Mouse (Mus musculus): ENCODE results near the gene Rps8. TPM values are rescaled to one million over a fixed set of nuclear protein-coding genes. Genes with fewer than 3 reads are reported as not detected.
A peak's percentile ranks its signal among the peaks of the same experiment; 100 is the strongest.
"Not testable (repeated sequence)": the region's sequence is repeated elsewhere in the genome, so short reads cannot be mapped to it uniquely, and the experiment has no call there.

Gene Rps8
- 100 to 1,000 TPM; 448 to 449 TPM for total RNA-seq (2021)
- long read RNA-seq, experiment 1, transcript Rps8-201 (6 exons, 860 nt): major isoform, 70 of 91 reads
- long read RNA-seq, experiment 1, partial matches to known transcripts: 13 of 91 reads
- long read RNA-seq, experiment 1, other reads (novel, unspliced or antisense): 8 of 91 reads
- long read RNA-seq, experiment 2, transcript Rps8-201 (6 exons, 860 nt): major isoform, 62 of 78 reads
- long read RNA-seq, experiment 2, partial matches to known transcripts: 10 of 78 reads
- long read RNA-seq, experiment 2, other reads (novel, unspliced or antisense): 6 of 78 reads

DNA sequence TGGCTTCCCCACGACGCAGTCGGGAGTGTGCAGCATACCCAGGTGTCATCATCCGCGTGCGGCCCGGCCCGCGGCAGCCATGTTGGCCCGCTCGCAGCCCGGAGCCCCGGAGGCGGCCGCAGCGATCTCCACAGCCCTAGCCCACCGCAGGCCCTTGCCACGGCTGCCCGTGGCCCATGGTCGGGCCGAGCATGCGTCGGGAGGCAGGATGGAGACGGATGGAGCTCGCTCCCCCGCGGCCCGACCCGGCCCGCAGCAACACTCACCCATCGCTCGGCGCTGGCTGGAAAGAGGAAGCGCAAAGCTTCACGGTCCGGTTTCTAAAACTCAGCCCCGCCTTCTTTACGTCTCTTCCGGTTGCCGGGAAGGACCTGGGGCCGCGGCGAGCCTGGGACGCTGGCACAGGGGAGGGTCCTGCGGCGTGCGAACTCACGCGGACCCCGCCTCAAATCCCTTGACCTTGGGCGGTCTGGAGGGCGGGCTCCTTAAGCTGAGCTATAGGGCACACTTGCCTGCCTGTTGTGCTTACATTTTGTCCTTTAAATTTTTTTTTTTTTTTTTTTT, at the start of gene Rps8:
Gene Rps8, minus strand, starts transcription at position 452 of the 564 bp plus-strand sequence.
- intact Hi-C loops (cut with DNase I): loop anchor here (5.0 kb wide), 1 partner anchor 61 kb away; no protein-coding TSS in a partner anchor
- DNase-seq (ENCODE audit: low spot score in 2 of 2): peak; percentile 76 to 86

DNA sequence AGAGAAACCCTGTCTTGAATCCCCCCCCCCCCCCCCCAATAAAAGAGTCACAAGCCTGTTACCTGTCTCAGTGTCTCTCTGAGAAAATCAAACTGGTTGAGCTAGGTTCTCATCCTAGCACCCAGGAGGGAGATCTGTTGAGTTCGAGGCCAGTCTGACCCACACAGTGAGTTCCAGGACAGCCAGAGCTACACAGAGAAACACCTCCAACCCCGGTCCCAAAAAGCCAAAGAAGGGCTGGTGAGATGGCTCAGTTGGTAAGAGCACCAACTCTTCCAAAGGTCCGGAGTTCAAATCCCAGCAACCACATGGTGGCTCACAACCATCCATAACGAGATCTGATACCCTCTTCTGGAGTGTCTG, 46.9 kb upstream of the Rps8 start:
- intact Hi-C loops (cut with DNase I): no loop called here
- DNase-seq (ENCODE audit: low spot score in 2 of 2): no peak

DNA sequence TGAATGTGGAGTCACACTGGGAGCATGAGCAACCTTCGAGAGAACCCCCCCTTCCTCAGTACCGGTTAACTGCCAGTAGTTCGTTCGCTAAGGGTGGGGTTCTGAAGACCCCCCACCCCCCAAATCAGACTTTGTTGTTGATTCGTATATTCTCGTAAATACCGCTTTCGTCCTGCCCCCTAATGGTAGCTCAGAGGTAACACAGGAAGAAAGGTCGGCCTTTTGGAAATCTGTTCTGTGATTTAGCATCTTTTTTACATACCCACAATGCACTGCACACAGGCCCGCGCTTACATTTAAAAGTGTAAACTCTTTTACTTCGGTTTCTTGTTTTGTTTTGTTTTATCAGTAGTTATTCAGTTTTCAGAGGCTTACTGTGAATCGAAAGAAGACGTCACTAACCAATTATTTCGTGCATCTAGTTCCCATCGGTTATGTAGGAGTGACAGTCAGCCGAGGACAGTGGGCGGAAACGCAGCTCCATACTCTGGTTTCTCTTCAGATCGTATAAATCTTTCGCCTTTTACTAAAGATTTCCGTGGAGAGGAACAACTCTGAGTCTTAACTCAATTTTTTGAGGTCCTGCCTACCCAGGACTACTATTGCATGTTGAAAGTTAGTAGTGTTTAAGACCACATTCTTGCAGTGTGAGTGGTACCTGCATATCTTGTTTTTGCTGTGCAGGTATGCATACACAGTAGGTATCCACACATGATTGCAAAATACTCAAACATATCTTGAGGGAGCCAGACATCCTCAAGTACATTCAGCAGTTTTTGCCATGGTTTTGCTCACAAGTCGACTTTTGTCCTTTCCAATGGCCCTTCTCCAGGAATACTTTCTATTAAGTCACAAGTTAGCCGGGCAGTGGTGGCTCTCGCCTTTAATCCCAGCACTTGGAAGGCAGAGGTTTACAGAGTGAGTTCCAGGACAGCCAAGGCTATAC, 46.3 kb upstream of the Rps8 start:
- peak; percentile 28 to 67 for DNase-seq (ENCODE audit: low spot score in 2 of 2)
- intact Hi-C loops (cut with DNase I): no loop called here

DNA sequence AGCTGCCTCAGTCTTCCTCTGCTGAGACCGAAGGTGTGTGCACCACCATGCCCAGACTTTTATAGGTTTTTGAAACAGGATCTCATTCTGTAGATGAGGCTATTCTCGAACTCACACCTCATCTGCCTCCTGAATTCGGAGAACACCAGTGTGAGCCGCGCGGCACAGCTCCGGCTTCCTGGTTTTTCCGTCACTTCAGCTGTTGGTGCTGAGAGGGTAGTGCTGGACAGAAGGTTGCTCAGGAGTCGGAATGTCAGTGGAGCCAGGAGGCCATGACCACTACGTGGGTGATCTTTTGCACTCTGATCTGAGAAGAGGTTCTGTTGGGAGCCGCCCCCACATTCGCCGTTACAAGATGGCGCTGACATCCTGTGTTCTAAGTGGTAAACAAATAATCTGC, 35.8 kb upstream of the Rps8 start:
- no peak for DNase-seq (ENCODE audit: low spot score in 2 of 2)
- intact Hi-C loops (cut with DNase I): no loop called here

DNA sequence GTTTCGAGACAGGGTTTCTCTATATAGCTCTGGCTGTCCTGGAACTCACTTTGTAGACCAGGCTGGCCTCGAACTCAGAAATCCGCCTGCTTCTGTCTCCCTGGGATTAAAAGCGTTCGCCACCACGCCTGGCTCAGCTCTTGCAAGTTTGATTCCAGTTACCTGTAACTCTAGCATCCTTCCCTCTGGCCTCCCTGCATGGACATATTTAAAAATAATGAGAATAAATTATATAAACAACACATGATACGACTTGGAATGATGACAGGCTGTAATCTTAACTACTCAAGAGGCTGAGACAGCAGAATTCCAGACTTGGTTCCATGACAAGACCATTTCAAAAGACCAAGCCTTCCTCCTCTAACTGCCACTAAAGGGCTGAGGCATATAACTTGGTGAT, 34.6 kb upstream of the Rps8 start:
- DNase-seq (ENCODE audit: low spot score in 2 of 2): no peak
- intact Hi-C loops (cut with DNase I): no loop called here

DNA sequence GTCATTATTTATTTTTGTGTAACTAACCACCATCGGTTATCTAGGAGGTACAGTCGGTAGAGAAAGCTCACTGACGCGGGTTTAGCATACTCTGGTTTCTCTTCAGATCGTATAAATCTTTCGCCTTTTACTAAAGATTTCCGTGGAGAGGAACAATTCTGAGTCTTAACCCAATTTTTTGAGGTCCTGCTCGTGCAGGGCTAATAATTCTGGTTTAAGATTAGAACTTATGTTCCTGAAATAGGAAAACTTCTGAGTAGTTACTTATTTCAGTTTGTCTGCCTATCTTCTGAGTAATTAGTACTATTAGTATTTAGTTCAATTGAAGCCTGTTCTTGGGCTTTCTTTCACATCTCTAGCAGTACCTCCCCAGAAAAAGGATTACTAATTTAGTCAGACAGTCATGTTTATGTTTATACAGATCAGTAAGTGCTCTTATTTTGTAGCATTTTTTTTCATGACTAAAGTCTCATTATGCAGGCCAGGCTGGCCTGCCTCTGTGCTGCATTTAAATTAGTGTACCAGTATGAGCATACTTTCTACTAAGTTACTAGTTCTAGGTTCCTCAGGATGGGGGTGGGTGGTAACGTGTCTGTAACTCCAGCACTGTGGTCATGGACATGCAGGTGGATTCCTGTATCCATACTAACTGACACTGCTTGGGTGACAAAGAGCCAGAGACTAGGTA, 34.0 kb upstream of the Rps8 start:
- DNase-seq (ENCODE audit: low spot score in 2 of 2): peak; percentile 31 to 73
- intact Hi-C loops (cut with DNase I): no loop called here

DNA sequence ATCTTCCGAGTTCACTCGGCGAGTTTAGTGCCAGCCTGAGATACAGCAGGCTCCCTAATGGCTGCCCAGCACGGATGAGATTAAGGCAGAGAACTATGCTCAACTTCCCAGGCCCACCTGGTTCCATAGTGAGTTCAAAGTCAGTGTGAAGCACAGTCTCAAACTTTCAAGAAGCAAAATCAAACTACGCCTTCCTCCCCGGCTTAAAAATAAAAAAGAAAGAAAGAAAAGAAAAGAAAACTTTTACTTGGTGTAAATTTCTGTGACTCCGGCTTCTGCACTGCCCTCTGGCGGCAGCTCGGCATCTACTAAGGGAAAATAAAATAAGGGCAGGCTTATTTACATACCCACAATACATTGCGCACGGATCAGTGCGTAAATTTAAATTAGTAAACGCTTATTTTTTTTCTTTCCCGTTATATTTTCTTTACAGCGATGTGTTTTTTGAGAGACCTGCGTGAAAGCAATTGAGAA, 33.4 kb upstream of the Rps8 start:
- intact Hi-C loops (cut with DNase I): no loop called here
- DNase-seq (ENCODE audit: low spot score in 2 of 2): peak; percentile 88 to 93

DNA sequence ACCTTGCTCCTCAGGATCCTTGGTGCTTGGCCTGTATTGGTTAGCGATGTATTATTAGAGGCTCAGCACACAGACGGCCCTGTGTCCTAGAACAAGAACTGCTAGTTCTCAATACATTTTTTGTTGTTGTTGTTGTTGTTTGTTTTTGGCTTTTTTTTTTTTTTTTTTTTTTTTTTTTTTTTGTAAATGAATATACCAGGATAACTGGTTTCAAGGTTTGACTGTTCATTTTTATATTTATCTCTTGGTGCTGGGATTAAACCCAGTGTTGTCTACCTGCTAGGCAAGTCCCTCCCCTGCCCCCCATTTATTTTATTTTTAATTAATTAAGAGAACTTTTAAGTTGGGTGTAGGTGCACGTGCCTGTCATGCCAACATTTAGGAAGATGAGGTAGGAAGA, 32.9 kb upstream of the Rps8 start:
- DNase-seq (ENCODE audit: low spot score in 2 of 2): no peak
- intact Hi-C loops (cut with DNase I): no loop called here

DNA sequence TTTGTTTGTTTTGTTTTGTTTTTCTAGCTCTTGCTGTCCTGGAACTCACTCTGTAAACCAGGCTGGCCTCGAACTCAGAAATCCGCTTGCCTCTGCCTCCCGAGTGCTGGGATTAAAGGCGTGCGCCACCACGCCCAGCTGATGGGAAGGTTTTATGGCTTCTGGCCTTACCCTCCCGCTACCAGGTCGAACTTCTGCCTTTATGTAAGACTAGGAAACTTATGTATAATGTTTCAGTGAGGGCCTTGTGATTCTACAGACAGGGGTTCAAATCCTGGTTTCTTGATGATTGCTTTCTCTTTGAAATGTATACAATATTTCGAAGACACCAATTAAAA, 26.7 kb upstream of the Rps8 start:
- intact Hi-C loops (cut with DNase I); DNase-seq (ENCODE audit: low spot score in 2 of 2): not testable (repeated sequence)

DNA sequence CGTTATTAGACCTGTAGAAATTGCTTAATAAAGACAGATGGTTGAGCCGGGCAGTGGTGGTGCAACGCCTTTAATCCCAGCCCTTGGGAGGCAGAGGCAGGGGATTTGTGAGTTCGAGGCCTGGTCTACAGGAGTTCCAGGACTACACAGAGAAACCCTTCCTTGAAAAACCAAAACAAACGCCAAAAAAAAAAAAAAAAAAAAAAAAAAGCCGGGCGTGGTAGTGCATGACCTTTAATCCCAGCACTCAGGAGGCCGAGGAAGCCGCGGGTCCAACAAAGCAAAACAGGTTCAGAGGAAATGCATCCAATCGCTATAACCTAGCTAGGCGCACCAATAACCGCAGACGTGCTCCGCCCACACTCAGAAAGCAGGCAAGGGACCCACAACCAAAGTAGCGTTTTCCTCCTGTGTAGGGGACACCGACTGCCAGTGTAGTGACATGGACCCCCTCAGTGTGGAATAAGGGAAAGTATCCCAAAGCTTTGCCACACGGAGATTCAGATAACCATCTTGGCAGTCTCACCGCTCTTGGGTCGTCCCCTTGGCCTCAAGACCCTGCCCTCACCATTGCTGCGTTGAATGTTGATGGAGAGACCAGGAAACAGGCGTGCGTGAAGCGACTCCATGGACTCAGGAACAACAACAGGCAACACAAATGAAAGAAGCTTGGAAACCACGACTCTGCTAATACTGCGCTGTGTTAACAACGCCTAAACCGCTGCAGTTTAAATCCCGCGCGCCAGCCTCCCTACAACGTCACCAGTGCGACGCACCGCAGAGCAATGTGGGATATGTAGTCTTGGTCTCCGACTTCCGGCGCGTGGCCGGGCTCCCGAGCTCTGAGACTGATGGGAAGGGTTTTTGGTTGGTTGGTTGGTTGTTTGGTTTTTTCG, 26.1 kb upstream of the Rps8 start, which contains the start of gene Kif2c:
Gene Kif2c, minus strand, starts transcription at position 777 of the 896 bp plus-strand sequence.
- peak; percentile 93 to 94 for DNase-seq (ENCODE audit: low spot score in 2 of 2)
- intact Hi-C loops (cut with DNase I): no loop called here

DNA sequence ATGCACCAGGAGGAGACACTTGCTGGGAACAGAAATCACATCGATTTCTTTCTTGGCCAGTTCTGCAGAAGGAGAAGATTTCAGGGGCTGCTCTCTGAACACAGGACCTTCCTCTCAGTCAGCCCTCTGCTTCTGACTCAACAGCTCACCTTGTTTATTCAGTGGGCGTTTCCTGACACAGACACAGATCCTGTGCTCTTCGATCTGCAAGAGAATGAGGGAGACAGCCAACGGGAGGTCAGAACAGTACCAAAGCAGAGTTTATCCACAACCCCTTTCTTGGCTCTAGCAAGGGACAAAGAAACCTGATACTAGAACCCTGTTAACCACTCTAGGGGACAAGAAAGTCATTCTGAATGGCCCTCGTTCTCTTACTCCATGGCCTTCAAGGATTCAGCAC, 13.9 kb upstream of the Rps8 start:
- intact Hi-C loops (cut with DNase I): no loop called here
- no peak for DNase-seq (ENCODE audit: low spot score in 2 of 2)

DNA sequence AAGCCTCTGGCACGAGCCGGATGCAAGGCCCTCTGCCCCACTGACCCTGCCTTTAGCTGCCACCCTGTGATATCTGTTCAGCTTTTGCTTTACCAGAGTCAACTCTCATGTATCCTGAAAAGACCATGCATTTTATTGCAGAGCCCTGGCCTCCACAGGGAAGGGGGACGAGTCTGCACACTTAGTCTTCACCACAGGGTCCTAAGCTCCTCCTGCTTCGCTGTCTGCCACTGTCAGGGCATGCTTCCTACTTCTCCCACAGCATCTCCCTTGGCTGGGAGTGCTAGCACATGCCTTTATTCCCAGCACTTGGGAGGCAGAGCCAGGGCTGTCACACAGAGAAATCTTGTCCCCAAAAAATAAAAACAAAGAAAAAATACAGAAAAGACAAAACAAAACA, 5.1 kb upstream of the Rps8 start:
- intact Hi-C loops (cut with DNase I): no loop called here
- no peak for DNase-seq (ENCODE audit: low spot score in 2 of 2)

DNA sequence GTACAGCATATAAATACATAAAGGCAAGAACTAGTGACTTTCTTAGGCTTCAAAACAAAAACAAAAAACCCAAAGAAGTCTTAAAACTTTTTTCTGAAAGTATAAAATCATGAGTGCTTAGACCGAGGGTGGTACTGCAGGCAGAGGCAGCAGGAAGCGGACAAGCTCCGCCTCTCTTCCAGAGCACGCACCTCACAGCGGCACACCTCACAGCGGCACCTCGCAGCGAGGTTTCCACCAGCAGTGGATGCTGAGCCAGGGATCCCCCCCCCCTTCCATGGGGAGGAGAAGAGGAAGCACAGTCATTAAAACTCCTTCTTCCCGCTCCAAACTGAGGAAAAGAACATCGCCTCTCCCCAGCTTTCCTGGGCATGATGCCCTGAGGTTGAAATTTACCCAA, 3.6 kb upstream of the Rps8 start:
- DNase-seq (ENCODE audit: low spot score in 2 of 2): no peak
- intact Hi-C loops (cut with DNase I): loop anchor here (5.0 kb wide), 1 partner anchor 58 kb away; no protein-coding TSS in a partner anchor

DNA sequence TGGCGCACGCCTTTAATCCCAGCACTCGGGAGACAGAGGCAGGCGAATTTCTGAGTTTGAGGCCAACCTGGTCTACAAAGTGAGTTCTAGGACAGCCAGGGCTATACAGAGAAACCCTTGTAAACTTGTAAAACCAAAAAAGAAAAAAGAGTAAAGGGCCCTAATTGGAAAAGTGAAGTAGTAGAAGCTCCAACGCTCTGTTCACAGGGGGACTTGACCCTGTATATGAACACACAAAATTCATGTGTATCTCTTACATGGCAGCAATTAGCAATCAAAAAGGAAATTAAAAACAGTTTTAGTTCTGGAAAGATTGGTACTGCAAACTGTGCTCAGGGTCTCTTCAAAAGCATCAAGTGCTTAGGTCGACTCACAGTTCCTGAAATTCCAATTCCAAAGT, 329 bp upstream of the Rps8 start:
- intact Hi-C loops (cut with DNase I): loop anchor here (5.0 kb wide), 1 partner anchor 61 kb away; no protein-coding TSS in a partner anchor
- DNase-seq (ENCODE audit: low spot score in 2 of 2): no peak

DNA sequence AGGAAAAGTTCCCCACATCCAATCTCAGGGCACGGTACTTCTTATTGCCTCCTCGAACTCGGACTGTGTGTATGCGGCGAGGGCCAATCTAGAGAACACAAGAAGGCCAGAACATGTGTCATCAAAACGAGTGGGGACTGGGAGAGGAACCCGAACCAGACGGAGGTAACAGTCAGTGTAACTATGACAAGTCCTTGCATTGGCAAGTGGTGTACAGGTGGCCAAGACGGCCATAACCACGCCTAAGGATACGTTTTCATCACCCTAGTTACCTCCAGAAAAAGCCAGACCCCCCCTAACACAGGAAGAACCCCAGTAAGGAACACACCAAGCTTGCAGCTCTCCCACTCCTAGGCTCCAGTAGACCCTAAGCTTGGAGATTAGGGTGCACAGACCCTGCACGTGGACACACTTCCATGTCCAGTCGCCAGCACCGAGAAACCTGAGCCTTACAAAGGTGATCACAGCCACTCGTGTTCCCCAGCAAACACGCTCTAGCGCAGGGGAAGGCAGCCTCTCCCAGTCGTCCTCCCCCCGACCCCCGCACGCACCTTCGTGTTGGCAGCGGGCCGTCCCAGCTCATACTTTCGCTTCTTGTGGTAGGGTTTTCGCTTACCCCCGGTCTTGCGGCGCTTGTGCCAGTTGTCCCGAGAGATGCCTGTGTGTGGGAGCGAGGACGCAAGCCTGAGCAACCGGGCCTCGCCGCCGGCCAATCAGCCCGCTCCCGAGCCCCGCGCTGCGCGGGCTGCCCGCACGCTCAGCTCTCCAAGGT, 837 bp downstream of the Rps8 start:
- DNase-seq (ENCODE audit: low spot score in 2 of 2): peak in 1 of 2 experiments; percentile 49
- intact Hi-C loops (cut with DNase I): loop anchor here (5.0 kb wide), 1 partner anchor 62 kb away; no protein-coding TSS in a partner anchor

DNA sequence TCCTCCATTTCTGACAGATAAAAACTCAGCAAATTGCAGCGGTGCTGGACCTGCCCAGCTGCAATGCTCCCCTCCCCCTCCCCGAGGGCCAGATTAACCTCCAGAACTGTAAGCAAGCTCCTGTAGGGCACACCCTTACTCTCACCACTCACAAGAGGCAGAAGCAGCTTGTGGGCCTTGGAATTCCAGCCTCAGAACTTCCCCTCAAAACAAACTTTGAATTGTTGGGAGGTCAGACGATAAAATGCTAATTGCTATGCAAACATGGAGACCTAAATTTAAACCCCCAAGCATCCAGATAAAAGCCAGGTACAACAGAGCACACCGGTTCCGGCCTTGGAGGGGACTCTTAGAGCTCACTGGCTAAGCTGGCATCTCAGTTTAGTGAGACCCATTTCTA, 3.3 kb downstream of the Rps8 start:
- intact Hi-C loops (cut with DNase I): no loop called here
- no peak for DNase-seq (ENCODE audit: low spot score in 2 of 2)

DNA sequence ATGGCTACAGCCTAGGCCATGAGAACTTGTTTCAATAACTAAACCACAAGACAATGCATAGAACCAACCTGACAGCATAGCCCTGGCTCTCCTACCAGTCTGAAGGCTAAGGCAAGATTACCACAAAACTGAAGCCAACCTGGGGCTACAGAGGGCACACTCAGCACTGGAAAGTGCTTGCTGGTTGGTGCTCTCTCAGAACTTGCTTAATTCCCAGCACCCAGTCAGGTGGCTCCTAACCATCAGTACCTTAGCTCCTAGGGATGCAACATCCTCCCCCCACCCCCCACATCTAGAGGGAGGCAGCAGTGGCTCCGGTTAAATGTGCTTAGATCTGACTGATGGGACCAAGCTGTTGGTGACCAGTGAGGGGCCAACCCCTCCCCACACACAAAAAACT, 4.6 kb downstream of the Rps8 start:
- intact Hi-C loops (cut with DNase I): no loop called here
- no peak for DNase-seq (ENCODE audit: low spot score in 2 of 2)

DNA sequence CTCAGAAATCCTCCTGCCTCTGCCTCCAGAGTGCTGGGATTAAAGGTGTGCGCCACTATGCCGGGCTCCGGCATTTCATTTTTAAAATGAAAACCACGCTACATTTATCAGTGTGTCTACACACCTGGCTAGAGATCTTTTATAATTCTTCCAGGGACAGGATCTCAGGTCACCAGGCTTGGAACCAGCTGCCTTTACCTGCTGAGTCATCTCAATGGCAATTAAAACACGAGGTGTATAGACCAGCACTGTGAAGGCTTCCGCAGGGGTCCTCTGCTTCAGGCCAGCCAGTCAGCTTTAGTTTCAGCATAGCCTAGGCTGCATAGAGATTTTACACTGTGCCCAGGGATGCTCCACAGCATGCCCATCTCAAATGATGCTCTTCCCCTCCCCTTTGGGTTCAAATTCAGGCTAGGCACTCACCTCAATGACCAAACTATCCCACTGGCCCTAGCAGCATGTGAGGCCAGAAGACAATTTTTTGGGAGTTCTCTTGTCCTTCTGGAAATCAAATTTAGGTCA, 5.8 kb downstream of the Rps8 start:
- no peak for DNase-seq (ENCODE audit: low spot score in 2 of 2)
- intact Hi-C loops (cut with DNase I): no loop called here

Data from left cerebral cortex, postnatal 14 days (tissue).